Mouse (Mus musculus) intestine, embryonic 14.5 days (tissue): ENCODE results near the gene Agap3. TPM values are rescaled to one million over a fixed set of nuclear protein-coding genes. Genes with fewer than 3 reads are reported as not detected.

Experiments used
- ATAC-seq: fragments of 200-750 bp; cut with Nextera tagmentation; replicated peaks from 2 replicates; pipeline ENCODE4 v1.8.0; 2017; ENCODE audit warnings: low read depth, moderate number of reproducible peaks, moderate TSS enrichment, moderate library complexity; ENCODE audit not compliant: low FRiP score, low TSS enrichment
- DNase-seq: peaks from one replicate; pipeline ENCODE4 v3.0.0-alpha.2; 2018; ENCODE audit warnings: low spot score
- H3K27ac ChIP-seq: fragments of 300-500 bp; sonication (generic); 2 replicates; pipeline ENCODE4 v1.5.1; 2014; ENCODE audit warnings: low read depth, mild to moderate bottlenecking, control low read depth
- H3K27me3 ChIP-seq: fragments of 300-500 bp; sonication (generic); replicated peaks from 2 replicates; pipeline ENCODE4 v1.6.1; 2014; ENCODE audit warnings: low read length, control low read depth; ENCODE audit not compliant: control insufficient read depth, insufficient read depth
- H3K36me3 ChIP-seq: fragments of 300-500 bp; sonication (generic); 2 replicates; pipeline ENCODE4 v1.6.1; 2014; ENCODE audit warnings: low read length, control low read depth; ENCODE audit not compliant: control insufficient read depth, insufficient read depth
- H3K4me1 ChIP-seq: fragments of 300-500 bp; sonication (generic); replicated peaks from 2 replicates; pipeline ENCODE4 v1.6.1; 2014; ENCODE audit warnings: low read length, control low read depth, mixed read lengths; ENCODE audit not compliant: control insufficient read depth, insufficient read depth
- H3K4me2 ChIP-seq: fragments of 300-500 bp; sonication (generic); 2 replicates; pipeline ENCODE4 v1.6.1; 2014; ENCODE audit warnings: low read length
- H3K4me3 ChIP-seq: fragments of 300-500 bp; sonication (generic); 2 replicates; pipeline ENCODE4 v1.5.1; 2014; ENCODE audit warnings: low read depth, low read length, control low read depth, mixed read lengths
- H3K9ac ChIP-seq: fragments of 300-500 bp; sonication (generic); 2 replicates; pipeline ENCODE4 v1.6.1; 2014; ENCODE audit warnings: mild to moderate bottlenecking, low read length
- H3K9me3 ChIP-seq: fragments of 300-500 bp; sonication (generic); 2 replicates; pipeline ENCODE4 v1.6.1; 2016; ENCODE audit warnings: low read length, control low read depth; ENCODE audit not compliant: control insufficient read depth
- WGBS: fragments of 180-500 bp; shearing (Covaris S2); extraction: QIAGEN DNeasy Blood & Tissue Kit; methylation state at CpG from one replicate; pipeline ENCODE4 v1.1.7; 2014; 5-methylcytosine and 5-hydroxymethylcytosine counted together
- polyA plus RNA-seq: library from polyadenylated mRNA; unstranded; fragments of >200 nt; fragmentation: Nextera tagmentation; extraction: Ambion mirVana; gene quantifications from 2 replicates; pipeline ENCODE4 v1.2.1, GENCODE M21; 2014

Agap3 gene
- polyA plus RNA-seq, 1 experiment from 2014 or later = 22.0 TPM

- Histone ChIP-seq H3K4me1 (peaks cover 13% of the 10 kb centered on the region), H3K36me3 (no peaks in the 10 kb centered on the region), H3K27me3 (0 out of 2 replicates have a peak, but pooled peaks cover 5% of the 10 kb centered on the region), H3K4me2 (no peak overlapping the region), H3K4me3 (no peak overlapping the region), H3K27ac (no peak overlapping the region), H3K9ac (no peak overlapping the region), H3K9me3 (no peaks in the 10 kb centered on the region)
- 88% methylated on average over 22 of the region's 22 CpGs for whole genome bisulfite sequencing
- no peak for ATAC-seq
- no peak for DNase-seq
Observed at GRCm38 (mm10) chr5:24539571-24540296, 87.8 kb downstream of the Agap3 start.

- 23% methylated on average over 14 of the region's 14 CpGs for WGBS
- Histone ChIP-seq H3K4me3 (0 out of 2 replicates have a peak within 1 kb of the TSS, but pooled peaks have one; percentile 20), H3K9ac (no peak within 1 kb of the TSS), H3K4me2 (peak within 1 kb of the TSS; percentile 47), H3K9me3 (no peaks in the 10 kb centered on the region), H3K27me3 (0 out of 2 replicates have a peak, but pooled peaks cover 5% of the 10 kb centered on the region), H3K27ac (no peak within 1 kb of the TSS), H3K36me3 (no peaks in the 10 kb centered on the region), H3K4me1 (peaks cover 13% of the 10 kb centered on the region)
- DNase-seq = peak; percentile 68
- ATAC-seq = 0 out of 2 replicates have a peak, but pooled peaks have one; percentile 48
Observed at GRCm38 (mm10) chr5:24540387-24541143, 88.6 kb downstream of the Agap3 start, which contains the start of gene Asb10. TSS of gene Asb10 (minus strand) at chr5:24540978.

DNA sequence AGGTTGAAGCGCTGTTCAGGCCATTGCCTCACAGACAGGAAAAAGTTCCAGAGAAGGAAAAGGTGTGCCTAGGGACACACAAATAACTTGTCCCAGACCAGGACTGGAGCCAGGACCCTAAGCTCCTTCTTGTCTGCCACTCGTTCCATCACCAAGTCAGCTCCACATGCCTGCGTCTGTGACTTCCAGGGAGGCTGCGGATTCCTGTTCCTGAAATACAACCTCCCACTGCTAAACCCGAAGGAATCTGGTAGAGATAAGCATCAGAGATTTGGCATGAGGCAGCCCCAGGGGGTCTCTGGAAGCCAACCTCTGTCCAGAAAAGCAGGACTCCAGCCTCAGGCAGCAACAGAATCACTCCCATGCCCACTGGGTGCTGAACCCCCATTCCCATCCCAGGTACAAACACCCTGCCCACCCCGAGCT is 89.2 kb downstream of the Agap3 start:
- Histone ChIP-seq H3K4me2 (peak overlapping the region; percentile 47), H3K27ac (no peak overlapping the region), H3K4me3 (no peak overlapping the region), H3K9me3 (no peaks in the 10 kb centered on the region), H3K36me3 (no peaks in the 10 kb centered on the region), H3K4me1 (peaks cover 13% of the 10 kb centered on the region), H3K9ac (no peak overlapping the region), H3K27me3 (0 out of 2 replicates have a peak, but pooled peaks cover 5% of the 10 kb centered on the region)
- no peak for ATAC-seq
- 14% methylated on average over 6 of the region's 6 CpGs for WGBS
- no peak for DNase-seq

DNA sequence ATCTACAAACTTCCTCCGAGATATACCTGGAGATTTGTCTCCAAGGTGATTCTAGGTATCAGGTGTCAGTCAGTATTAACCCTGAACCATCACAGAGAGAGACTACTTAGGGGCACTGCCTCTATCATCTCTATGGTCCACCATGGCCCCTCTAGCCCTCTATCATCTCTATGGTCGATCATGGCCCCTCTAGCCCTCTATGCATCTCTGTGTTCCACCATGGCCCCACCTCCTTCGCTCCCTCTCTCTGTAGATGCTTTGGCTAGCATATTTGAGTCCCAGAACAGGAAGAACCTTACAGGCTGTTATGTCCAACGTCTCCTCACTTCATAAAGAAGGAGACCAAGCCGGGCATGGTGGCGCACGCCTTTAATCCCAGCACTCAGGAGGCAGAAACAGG is 90.7 kb downstream of the Agap3 start:
- ATAC-seq (no peak), DNase-seq (no peak)
- Histone ChIP-seq H3K4me1 (peaks cover 13% of the 10 kb centered on the region), H3K9me3 (no peaks in the 10 kb centered on the region), H3K9ac (no peak overlapping the region), H3K4me2 (no peak overlapping the region), H3K27me3 (no peaks in the 10 kb centered on the region), H3K27ac (no peak overlapping the region), H3K36me3 (no peaks in the 10 kb centered on the region), H3K4me3 (no peak overlapping the region)
- 79% methylated on average over 7 of the region's 7 CpGs for WGBS

- no peaks in the 10 kb centered on the region for H3K9me3 ChIP-seq
- 27% methylated on average over 26 of the region's 26 CpGs for WGBS
- ATAC-seq (0 out of 2 replicates have a peak, but pooled peaks have one; percentile 36), DNase-seq (no peak)
- H3K36me3 ChIP-seq = no peaks in the 10 kb centered on the region
- H3K9ac ChIP-seq = no peak overlapping the region
- no peak overlapping the region for H3K27ac ChIP-seq
- no peak overlapping the region; the same call in 1 of the 2 replicates for H3K4me3 ChIP-seq
- H3K4me2 ChIP-seq = peak overlapping the region; percentile 40
- no peaks in the 10 kb centered on the region; the same call in 1 of the 2 replicates for H3K27me3 ChIP-seq
- H3K4me1 ChIP-seq = peaks cover 9% of the 10 kb centered on the region
Observed at GRCm38 (mm10) chr5:24550598-24551316, 98.8 kb downstream of the Agap3 start.

DNA sequence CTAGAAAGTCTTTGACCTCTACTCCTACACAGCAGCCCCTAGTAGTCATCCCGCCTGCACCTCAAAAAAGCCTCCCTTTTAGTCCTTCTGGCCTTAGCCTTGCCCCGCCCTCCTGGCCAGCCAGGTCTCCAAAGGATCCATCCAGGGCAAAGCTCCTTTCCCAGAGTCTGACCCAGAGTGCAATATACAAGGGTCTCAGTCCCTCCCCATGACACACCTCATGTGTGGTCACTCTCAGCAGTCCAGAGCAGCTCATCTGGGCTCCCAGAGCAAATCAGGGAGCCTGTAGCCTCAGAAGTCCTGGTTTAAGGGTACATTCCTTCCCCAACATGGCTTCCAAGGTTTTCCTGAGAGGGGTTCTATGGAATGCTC is 99.3 kb downstream of the Agap3 start:
- DNase-seq (no peak), ATAC-seq (no peak; the same call in 1 of the 2 replicates)
- Histone ChIP-seq H3K36me3 (no peaks in the 10 kb centered on the region), H3K27ac (no peak overlapping the region), H3K9me3 (no peaks in the 10 kb centered on the region), H3K4me1 (peaks cover 9% of the 10 kb centered on the region), H3K27me3 (no peaks in the 10 kb centered on the region; the same call in 1 of the 2 replicates), H3K9ac (no peak overlapping the region), H3K4me2 (peak overlapping the region; percentile 40), H3K4me3 (no peak overlapping the region; the same call in 1 of the 2 replicates)
- WGBS = 61% methylated on average over 2 of the region's 2 CpGs

Other genes with a start within 250 kb of the Agap3 start
- 9.0 and 11.2 TPM in 2 replicates for gene Kcnh2, start 100.6 kb upstream of the Agap3 start, polyA plus RNA-seq
- 6.6 and 6.8 TPM in 2 replicates for gene Nos3, start 87.4 kb upstream of the Agap3 start, polyA plus RNA-seq
- 0.66 and 1.0 TPM in 2 replicates for gene Atg9b, start 60.0 kb upstream of the Agap3 start, polyA plus RNA-seq
- gene Abcb8, start 58.5 kb upstream of the Agap3 start, polyA plus RNA-seq = 56.4 and 64.0 TPM in 2 replicates
- gene Asic3, start 38.8 kb upstream of the Agap3 start, polyA plus RNA-seq = not detected in 2 replicates
- 41.2 and 47.4 TPM in 2 replicates for gene Cdk5, start 28.6 kb upstream of the Agap3 start, polyA plus RNA-seq
- gene Slc4a2, start 28.3 kb upstream of the Agap3 start, polyA plus RNA-seq = 32.7 and 35.7 TPM in 2 replicates
- gene Fastk, start 6.9 kb upstream of the Agap3 start, polyA plus RNA-seq = 105 and 107 TPM in 2 replicates
- 22.7 and 22.9 TPM in 2 replicates for gene Tmub1, start 4.3 kb upstream of the Agap3 start, polyA plus RNA-seq
- 0.07 TPM in 1 of 2 replicates, not detected in the other for gene Gbx1, start 75.0 kb downstream of the Agap3 start, polyA plus RNA-seq
- gene Asb10, start 88.8 kb downstream of the Agap3 start, polyA plus RNA-seq = 0.28 and 0.32 TPM in 2 replicates
- gene 4931409K22Rik, start 104.6 kb downstream of the Agap3 start, polyA plus RNA-seq = 0.15 TPM in 1 of 2 replicates, not detected in the other
- 97.6 and 98.4 TPM in 2 replicates for gene Abcf2, start 125.3 kb downstream of the Agap3 start, polyA plus RNA-seq
- gene Chpf2, start 134.6 kb downstream of the Agap3 start, polyA plus RNA-seq = 8.6 and 10.6 TPM in 2 replicates
- 26.2 and 27.5 TPM in 2 replicates for gene Smarcd3, start 172.2 kb downstream of the Agap3 start, polyA plus RNA-seq
- 34.0 and 36.6 TPM in 2 replicates for gene Nub1, start 233.4 kb downstream of the Agap3 start, polyA plus RNA-seq